Mouse (Mus musculus): ENCODE measurements around the gene Wnt5b.

DNA sequence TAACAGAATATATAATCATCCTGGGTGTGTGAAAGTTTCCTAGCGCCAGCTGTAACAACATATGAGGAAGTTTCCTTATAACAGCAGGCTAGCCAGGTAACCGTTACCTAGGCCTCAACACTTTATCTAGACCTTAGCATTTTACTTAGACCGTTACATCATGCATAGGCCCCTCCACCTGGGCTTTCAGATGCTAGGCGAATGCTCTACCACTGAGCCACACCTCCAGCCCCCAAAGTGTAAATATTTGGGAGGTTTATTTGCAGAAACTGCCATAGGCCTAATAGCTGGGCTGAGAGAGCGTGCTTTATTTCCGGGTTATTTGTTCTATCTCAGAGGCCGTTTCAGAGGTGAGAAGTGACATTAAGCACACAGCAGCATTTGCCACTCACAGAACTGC is 14.7 kb upstream of the Wnt5b start:
- TF ChIP-seq POLR2A (IDR thresholded peaks at IDR 0.05; ENCODE audit: extremely low read depth, insufficient read depth, low read length): no peak
- no peak for TF ChIP-seq CTCF (IDR thresholded peaks at IDR 0.05; ENCODE audit: extremely low read depth, insufficient read depth, low read length)
